Mouse (Mus musculus): ENCODE measurements around the gene Cenpb. TPM values are rescaled to one million over a fixed set of nuclear protein-coding genes. Genes with fewer than 3 reads are reported as not detected.

Gene Cenpb
- total RNA-seq, 1 experiment: 38.5 TPM

DNA sequence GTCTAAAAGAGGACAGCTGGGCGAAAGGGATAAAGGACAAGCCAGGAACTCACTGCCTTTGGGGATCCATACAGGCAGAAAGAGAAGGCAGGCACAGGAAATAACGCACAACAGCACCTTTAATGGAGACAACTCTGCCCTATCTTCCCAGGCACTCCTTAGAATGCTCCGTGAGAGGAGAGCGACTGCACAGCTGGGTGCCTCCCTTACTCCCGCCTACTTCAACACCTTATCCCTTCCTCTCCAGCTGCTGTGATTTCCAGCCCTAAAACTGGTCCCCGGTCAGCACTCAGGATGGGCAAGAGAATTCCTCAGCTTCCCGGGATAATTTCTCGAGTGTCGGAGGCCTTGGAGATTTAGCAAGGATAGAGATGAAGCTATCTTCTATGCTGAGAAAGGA lies 8.9 kb downstream of the Cenpb start:
- DNase-seq (ENCODE audit: low read depth, low spot score): no peak
- no peak overlapping the region for H3K27ac ChIP-seq (ENCODE audit: insufficient read depth, low read depth, low read length, poor library complexity, severe bottlenecking)
- in situ Hi-C loops (cut with MboI; ENCODE audit: low sequenced_read_pairs in 2 of 2, unreplicated experiment in 2 of 2): no loop called here
- H3K4me3 ChIP-seq (ENCODE audit: insufficient read depth in 1 of 2, low read depth in 1 of 2, low read length in 2 of 2, poor library complexity in 1 of 2, severe bottlenecking in 1 of 2): peak overlapping the region; percentile 28 to 55
- TF ChIP-seq ZNF384 (IDR thresholded peaks at IDR 0.05; ENCODE audit: low read depth, low read length) (no peak), MAFK (IDR thresholded peaks at IDR 0.05; ENCODE audit: insufficient read depth, low read depth, low read length) (no peak), HCFC1 (IDR thresholded peaks at IDR 0.05; ENCODE audit: borderline replicate concordance, insufficient read depth, low read length) (no peak)
- H3K4me1 ChIP-seq (ENCODE audit: control insufficient read depth in 2 of 2, insufficient read depth in 2 of 2, low read length in 2 of 2, poor library complexity in 1 of 2): peaks cover 4 to 9% of the 10 kb centered on the region in 2 experiments
- no peaks in the 10 kb centered on the region for H3K36me3 ChIP-seq (ENCODE audit: control insufficient read depth, insufficient read depth, low read length, poor library complexity, severe bottlenecking)
- H3K9ac ChIP-seq (ENCODE audit: insufficient read depth, low read depth, low read length, poor library complexity, severe bottlenecking): peak overlapping the region; percentile 29; the same call in 1 of the 2 replicates
- no peaks in the 10 kb centered on the region for H3K9me3 ChIP-seq (ENCODE audit: control insufficient read depth, insufficient read depth, low read depth, low read length)

DNA sequence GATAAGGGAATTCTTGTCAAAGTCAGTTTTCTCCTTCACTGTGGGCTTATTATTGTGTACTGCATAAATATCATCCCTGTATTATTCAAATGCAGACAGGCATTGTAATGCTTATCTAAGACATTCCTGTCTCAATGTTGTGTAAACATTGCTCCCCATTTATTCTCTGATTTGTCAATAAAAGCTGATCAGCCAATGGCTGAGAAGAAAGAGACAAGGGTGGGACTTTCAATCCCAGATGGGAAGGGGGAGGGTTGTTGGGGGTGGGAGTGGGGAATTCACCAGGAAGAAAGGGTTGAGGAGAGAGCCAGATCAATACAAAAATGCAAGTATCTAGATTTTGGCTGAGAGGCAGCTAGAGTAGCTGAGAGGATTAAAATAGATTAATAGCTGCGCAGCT lies 11.0 kb downstream of the Cenpb start:
- Histone ChIP-seq H3K36me3 (ENCODE audit: control insufficient read depth, insufficient read depth, low read length, poor library complexity, severe bottlenecking) (no peaks in the 10 kb centered on the region), H3K4me3 (ENCODE audit: insufficient read depth in 1 of 2, low read depth in 1 of 2, low read length in 2 of 2, poor library complexity in 1 of 2, severe bottlenecking in 1 of 2) (no peak overlapping the region), H3K27ac (ENCODE audit: insufficient read depth, low read depth, low read length, poor library complexity, severe bottlenecking) (no peak overlapping the region; the same call in 1 of the 2 replicates), H3K4me1 (ENCODE audit: control insufficient read depth in 2 of 2, insufficient read depth in 2 of 2, low read length in 2 of 2, poor library complexity in 1 of 2) (peaks cover 2 to 5% of the 10 kb centered on the region in 2 experiments), H3K9ac (ENCODE audit: insufficient read depth, low read depth, low read length, poor library complexity, severe bottlenecking) (no peak overlapping the region), H3K9me3 (ENCODE audit: control insufficient read depth, insufficient read depth, low read depth, low read length) (no peaks in the 10 kb centered on the region)
- DNase-seq (ENCODE audit: low read depth, low spot score): no peak
- TF ChIP-seq ZC3H11A (IDR thresholded peaks at IDR 0.05; ENCODE audit: borderline replicate concordance, low read depth, low read length): no peak
- in situ Hi-C loops (cut with MboI; ENCODE audit: low sequenced_read_pairs in 2 of 2, unreplicated experiment in 2 of 2): no loop called here

DNA sequence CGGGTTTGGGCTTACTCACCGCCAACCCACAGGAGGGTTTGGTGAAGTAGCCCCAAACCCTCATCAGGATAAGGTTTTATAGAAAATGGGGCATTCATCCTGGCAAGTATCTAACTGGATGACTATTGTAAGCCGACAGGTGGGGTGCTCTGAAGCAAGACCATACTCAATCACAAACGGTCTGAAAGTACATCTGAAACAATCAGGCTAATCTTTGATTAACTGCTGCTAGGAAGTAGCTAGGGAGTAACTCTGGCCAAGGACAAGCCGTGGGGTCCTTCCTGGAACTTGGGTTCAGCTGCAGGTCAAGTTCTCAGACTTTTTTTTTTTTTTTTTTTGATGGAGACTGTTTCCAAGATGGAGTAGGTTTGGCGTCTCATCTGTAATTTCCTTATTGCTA lies 11.9 kb downstream of the Cenpb start:
- no peak for DNase-seq (ENCODE audit: low read depth, low spot score)
- H3K9ac ChIP-seq (ENCODE audit: insufficient read depth, low read depth, low read length, poor library complexity, severe bottlenecking): no peak overlapping the region
- H3K36me3 ChIP-seq (ENCODE audit: control insufficient read depth, insufficient read depth, low read length, poor library complexity, severe bottlenecking): no peaks in the 10 kb centered on the region
- TF ChIP-seq ZNF384 (IDR thresholded peaks at IDR 0.05; ENCODE audit: low read depth, low read length) (peak; percentile 89), CHD2 (IDR thresholded peaks at IDR 0.05; ENCODE audit: low read depth, low read length) (no peak), HCFC1 (IDR thresholded peaks at IDR 0.05; ENCODE audit: borderline replicate concordance, insufficient read depth, low read length) (no peak), MAFK (IDR thresholded peaks at IDR 0.05; ENCODE audit: insufficient read depth, low read depth, low read length) (no peak), ZC3H11A (IDR thresholded peaks at IDR 0.05; ENCODE audit: borderline replicate concordance, low read depth, low read length) (no peak)
- H3K27ac ChIP-seq (ENCODE audit: insufficient read depth, low read depth, low read length, poor library complexity, severe bottlenecking): no peak overlapping the region
- H3K4me1 ChIP-seq (ENCODE audit: control insufficient read depth in 2 of 2, insufficient read depth in 2 of 2, low read length in 2 of 2, poor library complexity in 1 of 2): peaks cover 2 to 5% of the 10 kb centered on the region in 2 experiments
- no peak overlapping the region for H3K4me3 ChIP-seq (ENCODE audit: insufficient read depth in 1 of 2, low read depth in 1 of 2, low read length in 2 of 2, poor library complexity in 1 of 2, severe bottlenecking in 1 of 2)
- in situ Hi-C loops (cut with MboI; ENCODE audit: low sequenced_read_pairs in 2 of 2, unreplicated experiment in 2 of 2): no loop called here
- no peaks in the 10 kb centered on the region for H3K9me3 ChIP-seq (ENCODE audit: control insufficient read depth, insufficient read depth, low read depth, low read length)

DNA sequence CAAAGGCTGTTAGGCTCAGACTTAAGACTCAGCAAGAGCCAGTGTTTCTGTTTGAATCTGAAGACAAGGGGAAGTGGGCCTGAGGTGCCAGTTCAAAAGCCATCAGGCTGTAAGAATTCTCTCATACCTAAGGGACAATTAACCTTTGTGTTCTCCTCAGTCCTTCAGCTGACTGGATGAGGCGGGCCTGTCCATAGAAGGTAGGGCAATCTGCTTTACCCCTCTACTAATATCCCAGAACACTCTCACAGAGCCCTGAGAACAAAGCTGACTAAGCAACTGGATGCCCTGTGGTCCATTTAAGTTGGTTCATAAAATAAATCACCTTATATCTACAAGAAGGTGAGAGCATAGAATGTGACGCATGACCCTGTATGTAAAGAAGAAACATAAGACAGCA lies 13.7 kb downstream of the Cenpb start:
- H3K9ac ChIP-seq (ENCODE audit: insufficient read depth, low read depth, low read length, poor library complexity, severe bottlenecking): no peak overlapping the region
- DNase-seq (ENCODE audit: low read depth, low spot score): no peak
- no peaks in the 10 kb centered on the region for H3K36me3 ChIP-seq (ENCODE audit: control insufficient read depth, insufficient read depth, low read length, poor library complexity, severe bottlenecking)
- peaks cover 0 to 2% of the 10 kb centered on the region in 2 experiments; a peak in 2 of 4 replicates for H3K4me1 ChIP-seq (ENCODE audit: control insufficient read depth in 2 of 2, insufficient read depth in 2 of 2, low read length in 2 of 2, poor library complexity in 1 of 2)
- no peak overlapping the region for H3K27ac ChIP-seq (ENCODE audit: insufficient read depth, low read depth, low read length, poor library complexity, severe bottlenecking)
- in situ Hi-C loops (cut with MboI; ENCODE audit: low sequenced_read_pairs in 2 of 2, unreplicated experiment in 2 of 2): no loop called here
- TF ChIP-seq CHD2 (IDR thresholded peaks at IDR 0.05; ENCODE audit: low read depth, low read length) (no peak), ZC3H11A (IDR thresholded peaks at IDR 0.05; ENCODE audit: borderline replicate concordance, low read depth, low read length) (no peak), MAFK (IDR thresholded peaks at IDR 0.05; ENCODE audit: insufficient read depth, low read depth, low read length) (no peak), ZNF384 (IDR thresholded peaks at IDR 0.05; ENCODE audit: low read depth, low read length) (no peak), HCFC1 (IDR thresholded peaks at IDR 0.05; ENCODE audit: borderline replicate concordance, insufficient read depth, low read length) (no peak)
- H3K9me3 ChIP-seq (ENCODE audit: control insufficient read depth, insufficient read depth, low read depth, low read length): no peaks in the 10 kb centered on the region
- no peak overlapping the region for H3K4me3 ChIP-seq (ENCODE audit: insufficient read depth in 1 of 2, low read depth in 1 of 2, low read length in 2 of 2, poor library complexity in 1 of 2, severe bottlenecking in 1 of 2)

DNA sequence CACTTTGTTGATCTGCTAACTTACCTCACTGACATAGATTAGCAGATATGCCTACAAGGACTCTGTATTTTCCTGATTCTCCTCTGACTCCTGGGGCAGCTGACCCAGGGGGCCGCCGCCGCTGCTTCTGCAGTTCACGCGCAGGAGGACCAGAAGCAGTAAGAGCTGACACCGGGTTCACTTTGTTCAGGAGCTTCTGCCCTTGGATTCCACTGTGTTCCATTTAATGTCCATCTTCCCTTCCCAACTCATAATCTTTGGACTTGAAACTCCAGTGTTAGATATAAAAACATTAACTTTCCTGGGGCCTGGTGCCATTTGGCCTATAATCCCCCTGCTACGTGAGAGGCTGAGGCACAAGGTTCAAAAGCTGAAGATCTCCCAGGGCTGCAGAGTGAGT lies 15.9 kb downstream of the Cenpb start:
- no peak overlapping the region for H3K4me3 ChIP-seq (ENCODE audit: insufficient read depth in 1 of 2, low read depth in 1 of 2, low read length in 2 of 2, poor library complexity in 1 of 2, severe bottlenecking in 1 of 2)
- no peaks in the 10 kb centered on the region for H3K36me3 ChIP-seq (ENCODE audit: control insufficient read depth, insufficient read depth, low read length, poor library complexity, severe bottlenecking)
- H3K27ac ChIP-seq (ENCODE audit: insufficient read depth, low read depth, low read length, poor library complexity, severe bottlenecking): no peak overlapping the region
- H3K9ac ChIP-seq (ENCODE audit: insufficient read depth, low read depth, low read length, poor library complexity, severe bottlenecking): no peak overlapping the region
- DNase-seq (ENCODE audit: low read depth, low spot score): no peak
- in situ Hi-C loops (cut with MboI; ENCODE audit: low sequenced_read_pairs in 2 of 2, unreplicated experiment in 2 of 2): no loop called here
- H3K9me3 ChIP-seq (ENCODE audit: control insufficient read depth, insufficient read depth, low read depth, low read length): no peaks in the 10 kb centered on the region
- H3K4me1 ChIP-seq (ENCODE audit: control insufficient read depth in 2 of 2, insufficient read depth in 2 of 2, low read length in 2 of 2, poor library complexity in 1 of 2): peaks cover 0 to under 1% of the 10 kb centered on the region in 2 experiments; a peak in 1 of 4 replicates
- TF ChIP-seq ZC3H11A (IDR thresholded peaks at IDR 0.05; ENCODE audit: borderline replicate concordance, low read depth, low read length): no peak
- TF ChIP-seq MAFK (IDR thresholded peaks at IDR 0.05; ENCODE audit: insufficient read depth, low read depth, low read length): no peak
- TF ChIP-seq ZNF384 (IDR thresholded peaks at IDR 0.05; ENCODE audit: low read depth, low read length): no peak
- no peak for TF ChIP-seq HCFC1 (IDR thresholded peaks at IDR 0.05; ENCODE audit: borderline replicate concordance, insufficient read depth, low read length)
- TF ChIP-seq CHD2 (IDR thresholded peaks at IDR 0.05; ENCODE audit: low read depth, low read length): no peak

Measured in ES-E14 (cell line).